Mouse (Mus musculus): ENCODE results near the gene Abl2. TPM values are rescaled to one million over a fixed set of nuclear protein-coding genes. Genes with fewer than 3 reads are reported as not detected.

Abl2 gene
- total and polyA plus RNA-seq, 3 experiments: 4.7 to 25.7 (median 22.1) TPM

DNA sequence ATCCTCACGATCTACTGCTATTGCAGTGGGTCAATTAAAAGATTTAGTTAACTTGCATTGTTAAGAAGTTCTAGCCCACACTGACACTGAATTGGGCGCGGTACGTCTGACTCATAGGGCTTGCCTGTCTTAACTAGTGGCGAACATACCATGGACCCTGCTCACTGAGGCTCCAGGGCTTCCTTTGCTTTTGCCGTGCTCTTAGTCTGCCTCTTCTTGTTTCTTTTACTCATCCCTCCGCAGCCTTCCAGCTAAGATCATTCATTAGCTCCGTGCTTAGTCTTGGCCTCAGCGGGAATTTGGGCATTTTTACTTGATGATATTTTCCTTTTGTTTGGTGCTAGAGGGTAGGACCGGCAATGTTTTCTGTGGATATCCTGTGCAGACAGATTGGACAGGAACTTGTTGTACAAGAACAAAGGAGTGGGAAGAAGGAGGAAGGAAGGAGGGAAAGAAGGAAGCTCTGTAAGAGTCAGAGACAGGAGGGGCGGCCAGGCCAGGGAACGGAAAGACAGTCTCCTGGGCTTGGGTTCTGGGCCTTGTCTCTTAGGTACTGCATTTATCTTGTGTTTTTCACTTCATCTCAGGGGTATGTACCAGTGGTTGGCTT, 58.5 kb downstream of the Abl2 start:
- TF ChIP-seq CTCF (IDR thresholded peaks at IDR 0.05) (no peak), EP300 (IDR thresholded peaks at IDR 0.05; ENCODE audit: insufficient read depth, low read depth, low read length) (no peak), POLR2A (IDR thresholded peaks at IDR 0.05; ENCODE audit: insufficient read depth, low read depth, low read length) (no peak)
- Histone ChIP-seq H3K27ac (peak overlapping the region; percentile 8; the same call in 1 of the 2 replicates), H3K4me3 (no peak overlapping the region), H3K4me1 (ENCODE audit: control insufficient read depth, insufficient read depth, low read length) (peaks cover 15% of the 10 kb centered on the region), H3K9ac (ENCODE audit: low read depth, low read length) (peak overlapping the region; percentile 18; the same call in 1 of the 2 replicates), H3K36me3 (ENCODE audit: control insufficient read depth, insufficient read depth, low read length) (no peaks in the 10 kb centered on the region), H3K27me3 (ENCODE audit: control insufficient read depth, insufficient read depth, low read length) (no peaks in the 10 kb centered on the region), H3K79me2 (replicated peaks; ENCODE audit: control insufficient read depth, insufficient read depth, low read length) (no peaks in the 10 kb centered on the region; the same call in 1 of the 2 replicates)
- intact Hi-C loops (cut with DNase I): no loop called here
- DNase-seq: no peak
- 35% methylated on average over 12 of the region's 12 CpGs for whole genome bisulfite sequencing

DNA sequence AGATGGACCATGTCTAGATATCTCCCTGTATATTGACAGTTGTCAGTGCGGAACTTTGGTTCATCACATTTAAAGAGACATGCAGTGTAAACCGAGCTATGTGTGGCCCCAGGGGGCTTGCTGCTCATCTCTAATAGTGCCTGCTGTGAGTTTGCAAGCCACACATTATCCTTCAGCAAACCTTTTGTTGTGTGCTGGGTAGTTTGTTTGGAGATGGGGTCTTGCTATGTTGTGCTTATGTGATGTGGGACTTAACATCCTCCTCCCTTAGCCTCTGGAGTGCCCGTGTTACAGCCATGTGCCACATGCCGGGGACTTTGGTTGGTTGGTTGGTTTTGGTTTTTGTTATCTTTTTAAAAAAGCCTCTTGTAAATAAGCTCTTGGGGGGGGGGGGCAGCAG, 59.2 kb downstream of the Abl2 start:
- Histone ChIP-seq H3K79me2 (replicated peaks; ENCODE audit: control insufficient read depth, insufficient read depth, low read length) (no peaks in the 10 kb centered on the region; the same call in 1 of the 2 replicates), H3K4me1 (ENCODE audit: control insufficient read depth, insufficient read depth, low read length) (peaks cover 15% of the 10 kb centered on the region), H3K4me3 (no peak overlapping the region), H3K27me3 (ENCODE audit: control insufficient read depth, insufficient read depth, low read length) (no peaks in the 10 kb centered on the region), H3K9ac (ENCODE audit: low read depth, low read length) (no peak overlapping the region), H3K27ac (no peak overlapping the region; the same call in 1 of the 2 replicates), H3K36me3 (ENCODE audit: control insufficient read depth, insufficient read depth, low read length) (no peaks in the 10 kb centered on the region)
- DNase-seq: no peak
- WGBS: 67% methylated on average over 4 of the region's 4 CpGs
- intact Hi-C loops (cut with DNase I): no loop called here
- TF ChIP-seq EP300 (IDR thresholded peaks at IDR 0.05; ENCODE audit: insufficient read depth, low read depth, low read length) (no peak), CTCF (IDR thresholded peaks at IDR 0.05) (no peak), POLR2A (IDR thresholded peaks at IDR 0.05; ENCODE audit: insufficient read depth, low read depth, low read length) (no peak)

DNA sequence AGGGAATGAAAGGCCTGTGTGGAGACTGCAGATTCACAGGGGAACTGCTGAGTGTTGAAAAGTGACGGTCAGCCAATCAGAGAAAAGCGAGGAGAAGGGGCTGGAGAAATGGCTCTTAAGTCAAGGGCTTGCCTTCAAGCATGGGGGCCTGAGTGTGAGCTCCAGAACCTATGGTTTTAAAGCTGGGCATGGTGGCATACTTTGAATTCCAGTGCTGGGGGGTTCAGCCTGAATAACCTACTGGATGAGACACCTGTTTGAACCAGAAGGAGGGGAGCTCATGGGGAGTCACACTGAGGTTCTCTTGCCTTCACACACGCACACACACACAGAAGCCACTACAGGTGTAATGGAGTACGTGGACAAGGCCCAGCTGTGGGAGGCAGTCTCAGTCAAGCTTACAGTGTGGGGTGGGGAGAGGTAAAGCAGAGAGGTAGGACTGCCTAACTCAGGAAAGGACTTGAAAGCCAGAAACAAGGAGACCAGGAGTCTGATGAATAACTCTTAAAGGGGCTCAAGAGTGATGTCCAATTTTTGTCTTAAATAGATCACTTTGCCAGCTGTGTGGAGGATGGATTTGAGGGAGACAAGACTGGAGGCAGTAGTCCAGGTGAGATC, 61.8 kb downstream of the Abl2 start:
- H3K27me3 ChIP-seq (ENCODE audit: control insufficient read depth, insufficient read depth, low read length): no peaks in the 10 kb centered on the region
- no peak overlapping the region for H3K4me3 ChIP-seq
- H3K79me2 ChIP-seq (replicated peaks; ENCODE audit: control insufficient read depth, insufficient read depth, low read length): no peaks in the 10 kb centered on the region; the same call in 1 of the 2 replicates
- H3K4me1 ChIP-seq (ENCODE audit: control insufficient read depth, insufficient read depth, low read length): peaks cover 12% of the 10 kb centered on the region
- DNase-seq: no peak
- TF ChIP-seq EP300 (IDR thresholded peaks at IDR 0.05; ENCODE audit: insufficient read depth, low read depth, low read length): no peak
- TF ChIP-seq POLR2A (IDR thresholded peaks at IDR 0.05; ENCODE audit: insufficient read depth, low read depth, low read length): no peak
- intact Hi-C loops (cut with DNase I): no loop called here
- H3K9ac ChIP-seq (ENCODE audit: low read depth, low read length): no peak overlapping the region
- H3K36me3 ChIP-seq (ENCODE audit: control insufficient read depth, insufficient read depth, low read length): peaks cover 4% of the 10 kb centered on the region
- H3K27ac ChIP-seq: no peak overlapping the region
- WGBS: 91% methylated on average over 4 of the region's 4 CpGs

DNA sequence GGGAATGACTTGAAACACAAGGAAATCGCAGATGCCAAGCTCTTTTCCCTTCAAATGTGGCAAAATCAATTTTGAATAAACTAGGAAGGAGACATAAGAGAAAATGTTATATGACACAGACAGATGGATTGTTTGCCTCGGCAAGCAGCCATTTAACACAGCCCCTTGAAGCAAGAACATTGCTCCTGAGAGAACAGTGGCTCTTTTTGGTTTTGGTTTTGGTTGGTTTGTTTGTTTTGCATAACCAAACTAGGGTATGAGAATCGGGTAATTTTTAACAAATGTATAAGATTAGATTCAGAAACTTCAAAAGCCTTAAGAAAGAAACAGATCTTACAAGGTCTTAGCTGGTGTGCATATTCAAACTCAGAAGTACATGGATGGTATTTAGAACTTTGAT, 62.4 kb downstream of the Abl2 start:
- intact Hi-C loops (cut with DNase I): no loop called here
- Histone ChIP-seq H3K27me3 (ENCODE audit: control insufficient read depth, insufficient read depth, low read length) (no peaks in the 10 kb centered on the region), H3K4me3 (no peak overlapping the region), H3K79me2 (replicated peaks; ENCODE audit: control insufficient read depth, insufficient read depth, low read length) (no peaks in the 10 kb centered on the region; the same call in 1 of the 2 replicates), H3K27ac (no peak overlapping the region), H3K9ac (ENCODE audit: low read depth, low read length) (no peak overlapping the region), H3K36me3 (ENCODE audit: control insufficient read depth, insufficient read depth, low read length) (peaks cover 4% of the 10 kb centered on the region), H3K4me1 (ENCODE audit: control insufficient read depth, insufficient read depth, low read length) (peaks cover 10% of the 10 kb centered on the region)
- WGBS: 78% methylated on average over 3 of the region's 3 CpGs
- no peak for TF ChIP-seq POLR2A (IDR thresholded peaks at IDR 0.05; ENCODE audit: insufficient read depth, low read depth, low read length)
- no peak for TF ChIP-seq EP300 (IDR thresholded peaks at IDR 0.05; ENCODE audit: insufficient read depth, low read depth, low read length)
- TF ChIP-seq CTCF (IDR thresholded peaks at IDR 0.05): no peak
- DNase-seq: no peak

DNA sequence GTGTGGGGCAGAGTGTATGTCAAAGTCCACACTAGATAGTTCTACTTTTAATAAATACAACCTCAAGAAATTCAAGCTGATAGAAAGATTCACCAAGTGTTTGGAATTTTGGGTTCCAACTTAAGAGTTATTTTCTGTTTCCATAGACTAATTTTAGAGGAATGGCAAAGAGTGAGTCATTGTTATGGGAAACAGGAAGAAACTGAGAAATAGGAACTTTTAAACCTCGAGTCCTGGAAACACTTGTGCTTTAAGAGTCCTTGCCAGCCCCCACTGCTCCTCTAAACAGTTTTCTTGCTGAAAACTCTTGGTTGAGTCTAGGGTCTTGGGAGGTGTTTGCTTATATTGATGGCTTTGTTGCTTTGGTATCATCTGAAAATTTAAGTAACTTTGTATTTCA, 65.6 kb downstream of the Abl2 start:
- H3K4me3 ChIP-seq: no peak overlapping the region
- H3K36me3 ChIP-seq (ENCODE audit: control insufficient read depth, insufficient read depth, low read length): peaks cover 4% of the 10 kb centered on the region
- no peaks in the 10 kb centered on the region for H3K27me3 ChIP-seq (ENCODE audit: control insufficient read depth, insufficient read depth, low read length)
- H3K4me1 ChIP-seq (ENCODE audit: control insufficient read depth, insufficient read depth, low read length): peaks cover 3% of the 10 kb centered on the region
- intact Hi-C loops (cut with DNase I): no loop called here
- H3K9ac ChIP-seq (ENCODE audit: low read depth, low read length): no peak overlapping the region
- TF ChIP-seq CTCF (IDR thresholded peaks at IDR 0.05) (no peak), POLR2A (IDR thresholded peaks at IDR 0.05; ENCODE audit: insufficient read depth, low read depth, low read length) (no peak), EP300 (IDR thresholded peaks at IDR 0.05; ENCODE audit: insufficient read depth, low read depth, low read length) (no peak)
- H3K27ac ChIP-seq: no peak overlapping the region
- no peaks in the 10 kb centered on the region; the same call in 1 of the 2 replicates for H3K79me2 ChIP-seq (replicated peaks; ENCODE audit: control insufficient read depth, insufficient read depth, low read length)
- 12% methylated on average over 1 of the region's 1 CpGs for WGBS
- no peak for DNase-seq

DNA sequence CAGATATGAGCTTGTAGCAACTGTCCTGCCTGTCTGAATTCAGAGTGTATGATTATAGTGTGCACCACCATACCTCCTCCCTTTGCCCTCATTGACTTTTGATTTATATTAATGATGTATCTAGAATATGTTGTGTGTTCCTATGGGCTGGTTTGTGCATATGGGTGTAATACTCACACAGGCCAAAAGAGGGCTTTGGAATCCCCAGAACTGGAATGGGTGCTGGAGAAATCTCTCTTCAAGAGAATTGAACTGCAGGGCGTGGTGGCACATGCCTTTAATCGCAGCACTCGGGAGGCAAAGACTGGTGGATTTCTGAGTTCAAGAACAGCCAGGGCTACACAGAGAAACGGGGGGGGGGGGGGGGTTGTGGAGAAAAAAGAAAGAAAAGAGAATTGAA, 68.1 kb downstream of the Abl2 start:
- Histone ChIP-seq H3K36me3 (ENCODE audit: control insufficient read depth, insufficient read depth, low read length) (peaks cover 4% of the 10 kb centered on the region), H3K27ac (no peak overlapping the region), H3K4me1 (ENCODE audit: control insufficient read depth, insufficient read depth, low read length) (peaks cover 3% of the 10 kb centered on the region), H3K27me3 (ENCODE audit: control insufficient read depth, insufficient read depth, low read length) (no peaks in the 10 kb centered on the region), H3K4me3 (no peak overlapping the region), H3K79me2 (replicated peaks; ENCODE audit: control insufficient read depth, insufficient read depth, low read length) (no peaks in the 10 kb centered on the region), H3K9ac (ENCODE audit: low read depth, low read length) (no peak overlapping the region)
- TF ChIP-seq POLR2A (IDR thresholded peaks at IDR 0.05; ENCODE audit: insufficient read depth, low read depth, low read length) (no peak), CTCF (IDR thresholded peaks at IDR 0.05) (peak; percentile 50)
- intact Hi-C loops (cut with DNase I): no loop called here
- WGBS: 79% methylated on average over 4 of the region's 4 CpGs
- DNase-seq: no peak

Data from heart, adult 2 months (tissue).